Mouse (Mus musculus) layer of hippocampus, postnatal 10 days (tissue): ENCODE data around the gene Efna4. TPM values are rescaled to one million over a fixed set of nuclear protein-coding genes. Genes with fewer than 3 reads are reported as not detected.

Source experiments
- DNase-seq, 2 experiments: peaks; one replicate each; pipeline ENCODE4 v3.0.0; 2021; ENCODE audit warnings: low spot score in 2 of 2
- long read RNA-seq: library from polyadenylated mRNA; stranded (forward); transcript quantifications from one replicate; pipeline ENCODE4 v2.0.0, GENCODE M21; 2023
- total RNA-seq, 2 experiments: library from RNA; stranded (reverse); gene quantifications; 2 replicates each; pipeline ENCODE4 v1.2.3; 2021

The Efna4 gene
- total RNA-seq = 1 to 10 TPM; 2.7 to 3.4 TPM
- long read RNA-seq = 0 reads

DNA sequence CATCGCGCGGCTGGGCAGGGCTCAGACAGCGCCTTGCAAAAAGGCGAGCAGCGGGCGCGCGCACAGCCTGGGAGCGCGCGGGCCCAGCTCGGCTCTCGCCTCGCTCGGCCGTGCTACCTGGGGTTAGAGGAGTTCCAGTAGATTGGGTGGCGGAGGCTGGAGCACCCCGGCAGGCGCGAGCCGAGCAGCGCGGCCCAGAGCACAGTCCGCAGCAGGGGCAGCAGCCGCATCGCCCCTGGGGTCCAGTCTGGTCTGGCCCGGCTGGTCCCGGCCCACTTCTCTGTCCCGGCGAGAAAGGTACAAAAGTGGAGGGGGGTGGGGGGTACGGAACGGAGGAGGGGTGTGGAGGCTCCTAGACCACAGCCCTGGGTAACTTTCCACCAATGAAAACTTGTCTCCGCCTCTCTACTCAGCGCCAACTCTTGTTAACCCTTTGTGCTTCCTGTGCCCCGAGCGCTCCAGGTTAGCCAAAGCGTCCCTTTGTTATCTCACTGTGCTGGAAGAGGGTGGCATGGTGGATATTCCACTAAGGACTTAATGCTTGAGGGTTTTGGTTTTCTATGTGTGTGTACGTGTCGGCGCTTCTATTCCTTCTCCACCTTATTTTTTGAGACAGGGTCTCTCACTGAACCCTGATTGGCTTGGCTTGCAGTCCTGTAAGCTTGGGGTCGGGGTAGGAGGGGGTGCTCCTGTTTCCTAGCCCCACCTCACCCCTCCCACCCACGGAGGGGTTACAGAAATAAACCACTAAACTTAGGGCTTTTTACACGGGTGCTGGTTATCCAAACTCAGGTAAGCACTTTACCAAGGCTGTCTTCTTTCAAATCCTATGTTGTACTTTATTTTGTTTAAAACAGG lies at the start of gene Efna4:
Gene Efna4, minus strand, starts transcription at position 308 of the 858 bp plus-strand sequence.
- DNase-seq = peak in 1 of 2 experiments; percentile 55

DNA sequence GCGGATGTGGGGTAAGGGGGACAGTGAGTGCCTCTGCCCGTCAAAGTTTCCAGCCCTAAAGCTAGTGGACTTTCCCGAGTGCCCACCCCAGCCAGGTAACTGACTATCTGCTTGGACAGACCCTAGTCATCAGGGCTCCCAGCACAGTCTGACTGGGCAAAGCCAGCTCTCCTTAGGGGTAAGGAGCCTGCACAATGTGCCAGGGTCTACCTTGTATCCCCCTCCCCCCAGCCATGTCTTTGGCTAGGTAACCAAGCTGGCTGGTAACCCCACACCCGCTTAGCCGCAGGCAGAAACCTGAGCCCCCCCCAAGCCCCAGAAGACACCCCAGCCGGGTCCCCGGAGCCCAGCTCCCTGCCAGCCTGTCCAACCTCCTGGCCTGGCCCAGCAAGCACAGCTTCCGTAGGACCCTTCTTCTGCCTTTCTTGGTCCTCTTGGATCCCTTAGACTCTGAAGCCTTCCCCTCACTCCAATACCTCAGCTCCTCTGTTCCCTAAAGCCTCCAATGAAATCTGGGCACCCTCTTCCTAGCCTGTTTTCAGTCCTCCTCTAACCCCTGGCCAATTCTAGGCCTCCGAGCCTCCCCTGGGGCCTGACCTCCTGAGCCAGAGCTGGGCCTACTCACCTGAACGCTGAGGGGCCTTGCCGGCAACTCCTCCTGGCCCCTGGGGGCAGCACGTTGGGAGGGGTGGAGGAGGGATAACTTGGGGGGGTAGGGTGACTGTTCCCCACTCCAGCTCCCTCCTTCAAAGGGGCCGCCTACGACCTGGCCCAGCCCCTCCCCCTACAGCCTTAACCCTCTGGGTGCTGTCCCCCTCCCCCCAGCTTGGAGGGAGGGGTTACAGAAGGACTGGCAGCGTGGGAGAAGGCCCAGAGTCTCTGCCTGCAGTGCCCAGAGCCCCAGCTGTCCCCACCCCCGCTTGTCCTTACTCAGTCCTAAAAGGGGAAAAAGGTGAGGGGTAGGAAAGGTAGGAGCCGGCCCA lies 48.9 kb upstream of the Efna4 start:
- no peak for DNase-seq

DNA sequence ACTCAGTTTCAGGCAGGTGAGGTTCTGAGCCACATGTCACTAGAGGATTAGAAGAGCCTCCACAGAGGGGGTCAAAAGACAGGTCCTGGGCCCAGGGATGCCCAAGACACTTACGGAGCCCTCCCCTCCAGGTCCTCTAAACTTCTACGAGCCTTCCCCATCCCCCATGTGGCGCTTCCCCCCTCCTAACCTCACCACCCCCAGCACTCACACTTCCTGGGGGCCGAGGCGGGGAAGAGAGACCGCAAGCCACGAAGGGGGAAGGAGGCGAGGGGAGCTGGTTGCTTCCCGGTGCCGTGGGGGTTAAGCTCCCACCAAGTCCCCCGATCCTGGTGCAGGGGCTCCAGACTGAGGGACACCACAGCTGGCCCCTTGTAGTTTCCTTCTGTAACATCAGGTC lies 47.6 kb upstream of the Efna4 start:
- no peak for DNase-seq

GRCm38 (mm10) chr3:89384331-89385076 lies 46.7 kb upstream of the Efna4 start:
- no peak for DNase-seq

DNA sequence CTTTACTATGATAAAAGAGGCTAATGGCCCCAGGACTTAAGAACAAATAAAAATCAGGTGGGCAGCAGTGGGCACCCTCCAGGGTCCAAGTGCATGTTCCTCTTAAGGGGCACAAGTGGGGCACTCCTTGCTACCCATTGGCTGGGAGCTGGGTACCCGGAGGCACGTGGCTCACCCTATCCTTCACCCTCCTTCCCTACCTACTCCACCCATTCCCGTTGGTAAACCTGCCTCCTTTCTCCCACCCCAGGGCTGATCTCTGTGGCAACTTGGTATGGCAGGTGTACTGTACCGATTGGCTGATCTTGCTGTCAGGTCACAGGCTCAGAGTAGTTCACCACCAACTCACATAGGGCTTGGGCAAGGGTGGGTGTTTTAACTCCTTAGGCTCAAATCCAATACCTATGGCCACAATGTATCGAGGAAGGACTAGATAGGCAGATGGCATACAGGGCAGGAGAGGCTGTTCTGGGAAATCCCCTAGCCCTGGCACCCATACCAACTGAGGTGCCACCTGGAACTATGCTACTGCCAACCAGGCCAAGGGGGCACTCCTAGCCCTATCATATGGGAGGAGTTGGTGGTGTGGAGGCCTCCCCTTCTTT lies 45.9 kb upstream of the Efna4 start:
- no peak for DNase-seq

DNA sequence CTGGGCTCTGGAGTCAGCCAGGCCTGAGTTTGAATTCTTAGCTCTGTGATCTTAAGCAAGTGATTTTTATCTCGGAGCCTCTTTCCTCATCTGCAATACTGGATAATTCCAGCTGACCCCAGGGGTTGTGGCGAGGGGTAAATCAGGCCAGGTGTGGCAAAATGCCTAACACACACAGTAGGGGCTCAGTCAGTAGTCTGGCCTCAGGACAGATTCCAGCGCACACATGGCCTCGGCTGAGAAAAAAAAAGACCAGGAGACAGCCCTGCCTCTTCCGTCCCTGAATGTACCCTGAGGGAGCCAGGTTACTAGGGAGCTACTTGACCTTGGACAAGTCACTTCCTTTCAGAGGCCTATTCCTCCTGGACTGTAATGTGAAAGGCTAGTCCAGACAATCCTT lies 45.1 kb upstream of the Efna4 start:
- no peak for DNase-seq

DNA sequence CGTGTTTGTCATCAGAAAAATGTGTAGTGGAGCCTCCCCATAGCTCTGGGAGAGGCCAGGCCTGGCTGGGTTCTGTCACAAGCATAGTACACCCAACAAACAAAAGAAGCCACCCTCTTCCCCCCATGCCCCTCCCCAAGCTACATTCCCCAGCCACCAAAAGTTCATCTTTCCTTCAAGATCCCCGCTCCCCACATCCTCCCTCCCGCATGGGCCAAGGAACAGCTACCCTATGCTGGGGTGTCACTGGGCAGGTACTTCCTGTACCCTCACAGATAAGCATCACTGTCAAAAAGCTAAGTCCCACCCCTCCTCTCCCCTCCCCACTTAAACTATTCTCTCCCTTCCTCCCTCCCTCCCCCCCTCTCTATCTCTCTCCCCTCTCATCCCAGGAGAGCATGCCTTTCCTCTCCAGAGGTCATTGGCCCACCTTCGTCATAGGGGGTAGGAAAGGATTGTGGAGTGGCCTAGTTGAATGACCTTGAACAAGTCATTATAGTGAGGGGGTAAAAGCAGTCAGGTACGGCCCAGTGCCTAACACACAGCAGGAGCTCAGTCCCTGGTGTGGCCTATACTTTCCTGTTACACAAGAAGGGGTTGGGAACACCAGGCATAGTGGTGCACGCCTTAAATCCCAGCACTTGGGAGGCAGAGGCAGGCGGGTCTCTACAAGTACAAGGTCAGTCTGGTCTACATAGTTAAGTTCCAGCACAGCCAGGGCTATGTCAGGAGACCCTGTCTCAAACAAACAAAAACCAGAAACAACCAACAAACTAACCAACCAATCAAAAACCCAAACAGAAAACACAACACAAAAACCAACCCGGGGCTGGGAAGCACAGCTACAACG lies 44.4 kb upstream of the Efna4 start:
- no peak for DNase-seq

DNA sequence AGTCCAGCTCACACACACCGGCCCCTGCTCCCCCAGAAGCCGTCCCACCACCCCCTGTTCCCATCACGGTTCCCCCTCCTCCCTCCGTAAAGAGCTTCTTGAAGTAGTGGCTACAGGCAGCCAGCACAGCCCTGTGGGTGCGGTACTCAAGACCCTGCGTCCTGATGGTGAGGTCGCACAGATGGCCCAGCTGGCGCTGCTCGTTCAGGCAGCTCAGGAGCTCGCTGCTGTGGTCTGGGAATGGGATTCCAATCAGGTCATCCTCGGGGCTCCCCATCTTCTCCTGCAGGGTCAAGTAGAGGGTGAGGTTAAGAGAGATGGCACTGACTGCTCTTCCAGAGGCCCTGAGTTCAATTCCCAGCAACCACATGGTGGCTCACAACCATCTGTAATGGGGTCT lies 43.4 kb upstream of the Efna4 start:
- no peak for DNase-seq

GRCm38 (mm10) chr3:89380711-89381110 lies 42.9 kb upstream of the Efna4 start:
- DNase-seq = no peak

DNA sequence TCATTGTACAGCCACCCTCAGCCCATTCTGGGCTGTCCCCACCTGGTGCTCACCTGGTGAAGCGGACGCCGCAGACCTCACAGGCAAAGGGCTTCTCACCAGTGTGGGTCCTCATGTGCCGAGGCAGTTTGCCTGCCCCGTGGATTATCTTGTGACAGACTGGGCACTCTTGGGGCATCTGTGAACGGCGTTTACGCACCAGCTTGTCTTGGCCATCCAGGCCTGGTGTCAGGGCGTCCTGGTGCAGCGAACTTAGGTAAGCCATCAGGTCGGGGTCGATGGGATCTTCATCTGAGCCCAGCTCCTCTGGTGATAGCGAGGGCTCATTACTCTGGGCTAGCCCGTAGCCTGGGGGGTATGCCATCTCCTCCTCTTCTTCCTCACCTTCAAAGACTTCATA lies 42.5 kb upstream of the Efna4 start:
- no peak for DNase-seq

DNA sequence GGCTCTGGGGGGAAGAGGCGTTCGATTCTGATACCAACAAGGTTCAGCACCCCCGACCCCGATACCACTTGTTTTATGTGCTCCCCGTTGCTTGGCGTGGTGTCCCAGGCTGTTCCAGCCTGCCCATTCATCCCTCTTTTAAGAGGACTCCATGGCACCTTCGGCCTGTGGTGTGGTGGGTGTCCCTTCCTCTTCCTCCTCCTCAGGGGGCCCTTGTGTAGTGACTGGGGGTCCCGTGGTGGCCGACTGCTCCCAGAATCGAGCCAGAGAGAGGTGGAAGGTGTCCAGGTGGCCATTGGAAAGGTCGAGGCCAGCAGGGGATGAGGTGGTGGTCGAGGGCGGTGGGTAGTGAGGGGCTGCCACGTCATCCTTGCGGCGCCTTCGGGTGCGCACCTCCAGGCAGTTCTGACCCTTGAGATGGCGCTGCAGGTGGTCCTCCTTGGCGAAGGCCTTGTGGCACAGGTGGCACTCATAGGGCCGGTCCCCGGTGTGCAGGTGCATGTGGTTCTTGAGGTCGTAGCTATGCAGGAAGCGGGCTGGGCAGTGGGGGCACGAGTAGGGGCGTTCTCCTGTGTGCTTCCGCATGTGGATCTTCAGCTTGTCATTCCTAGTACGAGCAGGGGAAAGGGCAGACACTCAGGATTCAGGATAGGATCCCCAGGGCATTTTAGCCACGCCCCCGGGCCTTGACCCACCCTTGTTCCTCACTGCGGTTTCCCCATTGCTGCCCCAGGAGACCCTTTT lies 41.7 kb upstream of the Efna4 start:
- DNase-seq = no peak

GRCm38 (mm10) chr3:89378394-89379067 lies 40.7 kb upstream of the Efna4 start:
- DNase-seq = peak; percentile 74 to 79

DNA sequence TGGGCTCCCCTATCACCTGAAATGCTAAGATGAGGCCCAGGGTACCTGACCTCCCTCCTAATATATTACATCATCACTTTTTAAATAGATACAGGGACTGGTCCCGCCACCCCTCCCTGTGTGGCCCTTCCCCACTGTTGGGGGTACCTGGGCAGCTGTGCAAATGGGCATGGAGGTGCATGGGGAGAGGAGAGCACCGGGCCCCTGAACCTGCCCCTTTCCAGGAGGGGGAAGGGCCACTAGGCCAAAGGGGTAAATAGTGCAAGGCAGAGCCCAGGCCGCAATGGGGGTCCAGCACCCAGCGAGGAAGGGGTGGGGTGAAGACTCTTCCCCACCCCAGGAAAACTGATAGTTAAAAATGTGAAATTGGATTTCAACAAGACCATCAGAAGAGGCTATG lies 40.0 kb upstream of the Efna4 start:
- peak in 1 of 2 experiments; percentile 21 for DNase-seq

- DNase-seq = no peak
Measured at GRCm38 (mm10) chr3:89373581-89374231, 35.9 kb upstream of the Efna4 start.

GRCm38 (mm10) chr3:89367338-89367737 lies 29.5 kb upstream of the Efna4 start:
- DNase-seq = no peak

- no peak for DNase-seq
Measured at GRCm38 (mm10) chr3:89365486-89366414, 27.9 kb upstream of the Efna4 start.

- no peak for DNase-seq
Measured at GRCm38 (mm10) chr3:89365153-89365485, 27.3 kb upstream of the Efna4 start, which contains the start of gene Dcst1. Gene Dcst1 (minus strand): TSS chr3:89365253.
